Mouse (Mus musculus): ENCODE measurements at regions not wholly inside any gene's neighbourhood (a gene's known extent, or its start where the extent isn't known, plus 50 kb on each side); places are given as distances from the start of the nearest gene placed in this dataset.

DNA sequence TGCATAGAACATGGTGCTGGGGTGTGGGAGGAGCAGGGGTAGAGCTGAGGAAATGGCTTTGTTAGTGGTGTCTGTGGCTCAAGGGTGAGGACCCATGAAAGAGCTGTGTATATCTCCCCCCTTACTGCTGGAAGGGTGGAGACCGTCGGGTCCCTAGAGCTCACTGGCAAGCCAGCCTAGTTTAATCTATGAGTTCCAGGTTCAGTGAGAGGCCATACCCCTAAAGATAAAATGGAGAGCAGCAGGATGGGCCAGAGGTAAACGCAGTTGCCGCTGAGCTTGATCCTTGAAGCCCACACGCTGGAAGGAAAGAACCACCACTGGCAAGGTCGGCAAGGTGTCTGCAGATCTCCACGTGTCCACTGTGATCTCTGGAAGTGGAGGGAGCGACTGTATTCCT is 164.1 kb upstream of the Stt3b start:
- TF ChIP-seq POLR2A (IDR thresholded peaks at IDR 0.05; ENCODE audit: control insufficient read depth, extremely low read depth, insufficient read depth, low read length, poor library complexity) (no peak), CTCF (IDR thresholded peaks at IDR 0.05; ENCODE audit: borderline replicate concordance, control insufficient read depth, extremely low read depth, insufficient read depth, low read length, poor library complexity) (no peak)
